9 mouse cellular contexts compared by ENCODE assay signal in the genomic region with DNA sequence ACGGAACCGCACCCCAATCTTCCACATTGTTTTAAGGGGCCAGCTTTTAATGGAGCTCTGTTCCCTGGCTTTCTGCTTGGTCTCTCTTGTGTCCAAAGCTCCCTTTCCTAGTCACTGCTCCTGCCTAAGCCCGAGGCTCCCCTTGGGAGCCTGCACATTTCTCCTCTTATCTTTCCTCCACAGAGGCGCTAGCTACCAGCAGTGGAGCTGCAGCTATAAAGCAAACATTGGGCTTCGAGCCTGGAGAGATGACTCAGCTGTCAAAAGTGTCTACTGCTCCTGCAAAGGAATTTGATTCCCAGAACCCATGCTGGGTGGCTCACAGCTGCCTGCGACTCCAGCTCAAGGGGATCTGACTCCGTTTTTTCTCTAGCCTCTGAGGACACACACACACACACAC. TPM values are rescaled to one million over a fixed set of nuclear protein-coding genes. Genes with fewer than 3 reads are reported as not detected.
DNase-seq lines count a peak whose midpoint lies in the region; ATAC-seq lines count a peak whose summit lies in the region.
"Had no signal": no experiment of that assay in that cellular context is flagged by ENCODE, and none has a peak within 500 bp of the region (broad histone marks: within the 10 kb centered on the region; RNA-seq: fewer than 3 reads in every experiment).

No protein-coding gene starts in this region.

- H3K9ac ChIP-seq in limb, embryonic 15.5 days, result no peak overlapping the region
- H3K9ac ChIP-seq in forebrain, embryonic 16.5 days (replicated peaks; ENCODE audit: low read depth, low read length), result no peak overlapping the region
- no peak overlapping the region for H3K9ac ChIP-seq in midbrain, embryonic 16.5 days (ENCODE audit: low read depth, low read length)
- H3K9ac ChIP-seq: liver, embryonic 14.5 days had no signal

- H3K36me3 ChIP-seq in limb, embryonic 15.5 days, result no peaks in the 10 kb centered on the region
- H3K36me3 ChIP-seq in forebrain, embryonic 16.5 days (ENCODE audit: control insufficient read depth, insufficient read depth), result no peaks in the 10 kb centered on the region
- H3K36me3 ChIP-seq in midbrain, embryonic 16.5 days (ENCODE audit: control insufficient read depth, insufficient read depth, low read length), result no peaks in the 10 kb centered on the region

- no peak overlapping the region for H3K4me2 ChIP-seq in limb, embryonic 15.5 days
- no peak overlapping the region for H3K4me2 ChIP-seq in forebrain, embryonic 16.5 days (ENCODE audit: low read length)
- no peak overlapping the region for H3K4me2 ChIP-seq in midbrain, embryonic 16.5 days (ENCODE audit: low read length)

- H3K9me3 ChIP-seq in limb, embryonic 15.5 days, result no peaks in the 10 kb centered on the region
- H3K9me3 ChIP-seq in forebrain, embryonic 16.5 days (ENCODE audit: control insufficient read depth, low read length), result peaks cover 2% of the 10 kb centered on the region; the same call in 1 of the 2 replicates
- H3K9me3 ChIP-seq in midbrain, embryonic 16.5 days (replicated peaks; ENCODE audit: control insufficient read depth, low read length, poor library complexity, severe bottlenecking), result peaks cover 2% of the 10 kb centered on the region; the same call in 1 of the 2 replicates

- DNase-seq in urinary bladder, postnatal 14 days (ENCODE audit: low spot score), result peak; percentile 66
- no peak for DNase-seq in urinary bladder, adult 2 months (ENCODE audit: low spot score)
- DNase-seq in frontal cortex, postnatal 10 days (ENCODE audit: low spot score in 2 of 2), result peak; percentile 37 to 41
- peak; percentile 56 to 63 for DNase-seq in heart, postnatal 36 days
- DNase-seq in urinary bladder, postnatal 36 days (ENCODE audit: low spot score in 2 of 2), result peak; percentile 28 to 49

- 0 out of 2 replicates have a peak overlapping the region, but pooled peaks have one; percentile 33 for H3K27ac ChIP-seq in limb, embryonic 15.5 days
- no peak overlapping the region for H3K27ac ChIP-seq in forebrain, embryonic 16.5 days (ENCODE audit: low read length)
- H3K27ac ChIP-seq in midbrain, embryonic 16.5 days (ENCODE audit: low read length), result no peak overlapping the region
- H3K27ac ChIP-seq: liver, embryonic 14.5 days had no signal

- no peaks in the 10 kb centered on the region for H3K27me3 ChIP-seq in limb, embryonic 15.5 days
- H3K27me3 ChIP-seq in forebrain, embryonic 16.5 days (replicated peaks; ENCODE audit: control insufficient read depth, insufficient read depth, low read length), result no peaks in the 10 kb centered on the region
- no peaks in the 10 kb centered on the region for H3K27me3 ChIP-seq in midbrain, embryonic 16.5 days (ENCODE audit: control insufficient read depth, insufficient read depth, low read depth, low read length)

- 48% methylated on average over 7 of the region's 7 CpGs for WGBS in limb, embryonic 15.5 days
- WGBS in forebrain, embryonic 16.5 days, result 73% methylated on average over 7 of the region's 7 CpGs
- 69% methylated on average over 7 of the region's 7 CpGs for WGBS in midbrain, embryonic 16.5 days

- H3K4me1 ChIP-seq in limb, embryonic 15.5 days, result peaks cover 11% of the 10 kb centered on the region; the same call in 1 of the 2 replicates
- H3K4me1 ChIP-seq in forebrain, embryonic 16.5 days (replicated peaks; ENCODE audit: control insufficient read depth, insufficient read depth, low read length), result no peaks in the 10 kb centered on the region
- no peaks in the 10 kb centered on the region for H3K4me1 ChIP-seq in midbrain, embryonic 16.5 days (ENCODE audit: control insufficient read depth, insufficient read depth, low read length)

- no peak overlapping the region for H3K4me3 ChIP-seq in limb, embryonic 15.5 days
- no peak overlapping the region for H3K4me3 ChIP-seq in forebrain, embryonic 16.5 days (replicated peaks; ENCODE audit: low read length)
- no peak overlapping the region for H3K4me3 ChIP-seq in midbrain, embryonic 16.5 days (ENCODE audit: low read depth, low read length)

- ATAC-seq in limb, embryonic 15.5 days (ENCODE audit: insufficient number of reproducible peaks, low FRiP score, low TSS enrichment, low read depth), result no peak
- no peak for ATAC-seq in forebrain, embryonic 16.5 days
- ATAC-seq in midbrain, embryonic 16.5 days, result no peak

- intact Hi-C loops in heart, postnatal 36 days (cut with DNase I), result no loop called here

RNA-seq across cellular contexts. Expression of a gene that starts 10.7 kb away (rescaled TPM):
- 14.3 and 15.9 TPM in 2 replicates for polyA plus RNA-seq in urinary bladder, adult 2 months (2012; rRNA removed)
- total RNA-seq in heart, postnatal 36 days (2021), result 10 to 100 TPM; 46.5 TPM
- 35.1 and 35.8 TPM in 2 replicates for polyA plus RNA-seq in limb, embryonic 15.5 days (2015; fragmentation: Nextera tagmentation; extraction: Ambion mirVana)
- 0.46 and 0.75 TPM in 2 replicates for polyA plus RNA-seq in forebrain, embryonic 16.5 days (2015; fragmentation: Nextera tagmentation; extraction: Ambion mirVana)
- polyA plus RNA-seq in midbrain, embryonic 16.5 days (2015; fragmentation: Nextera tagmentation; extraction: Ambion mirVana), result 0.22 and 0.54 TPM in 2 replicates
